Mouse (Mus musculus): Measurements from ENCODE around the gene Kctd17.

Kctd17 gene

DNA sequence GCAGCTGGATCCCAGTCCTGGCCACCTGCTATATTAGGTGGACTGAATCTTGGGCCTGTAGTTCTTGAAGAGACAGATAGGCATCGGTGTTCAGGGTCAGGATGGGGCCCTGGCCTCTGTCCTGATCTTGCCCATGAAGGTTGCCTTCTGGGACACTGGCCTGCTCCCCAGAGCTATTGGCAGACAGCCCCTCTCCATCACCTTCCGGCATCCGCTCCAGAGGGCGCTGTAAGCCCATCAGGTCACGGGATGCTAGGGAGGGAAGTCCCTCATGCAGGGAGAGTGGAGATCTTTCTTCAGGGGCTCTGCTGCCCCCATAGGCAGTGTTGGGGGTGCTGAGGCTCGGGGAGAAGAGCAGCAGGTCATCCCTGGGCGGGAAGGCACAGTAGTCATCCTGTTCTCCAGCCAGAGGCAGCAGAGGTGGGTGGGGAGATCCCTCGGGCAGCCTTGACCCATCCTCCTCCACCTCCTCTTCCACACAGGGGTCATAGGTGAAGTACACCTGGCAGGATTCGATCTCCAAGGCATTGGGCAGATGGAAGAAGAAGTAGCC lies 53.2 kb downstream of the Kctd17 start:
- DNase-seq (ENCODE audit: low spot score in 2 of 2): no peak

DNA sequence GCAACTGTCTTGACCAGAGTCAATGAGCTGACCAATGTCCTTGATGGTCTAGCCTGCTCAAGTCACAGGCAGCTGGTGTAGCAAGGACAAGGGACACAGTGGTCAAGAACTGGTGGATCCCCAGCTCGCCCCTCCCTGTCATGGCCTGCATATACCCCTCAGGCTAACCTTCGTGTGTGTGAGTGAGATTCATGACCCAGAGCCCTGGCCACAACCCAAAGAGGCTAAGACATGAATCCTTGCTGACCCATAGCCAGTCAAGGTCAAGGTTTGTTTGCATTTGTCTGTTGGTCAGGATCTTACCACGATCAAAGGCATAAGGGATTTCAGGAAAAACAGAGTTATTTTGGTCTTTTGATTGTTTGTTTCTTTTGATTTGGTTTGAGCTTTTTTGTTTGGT lies 54.2 kb downstream of the Kctd17 start:
- no peak for DNase-seq (ENCODE audit: low spot score in 2 of 2)

DNA sequence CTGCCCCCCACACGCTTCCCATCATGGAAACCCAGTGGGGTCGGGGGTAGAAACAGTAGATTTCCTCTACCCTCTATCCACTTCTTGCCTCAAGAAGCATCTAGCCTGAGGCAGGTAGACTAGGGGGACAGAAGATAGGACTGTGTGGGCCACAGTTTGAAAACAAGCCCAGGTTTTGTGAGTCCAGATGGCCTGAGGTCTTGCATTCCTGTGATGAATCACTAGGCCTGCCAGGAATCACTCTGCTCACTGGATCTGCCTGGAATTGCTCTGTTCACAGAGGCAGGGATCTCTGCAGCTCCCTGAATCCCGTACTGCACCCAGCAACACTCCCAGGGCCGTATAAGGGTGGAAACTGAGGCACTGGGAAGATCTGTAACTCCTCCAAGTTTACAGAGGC lies 54.9 kb downstream of the Kctd17 start:
- DNase-seq (ENCODE audit: low spot score in 2 of 2): no peak

DNA sequence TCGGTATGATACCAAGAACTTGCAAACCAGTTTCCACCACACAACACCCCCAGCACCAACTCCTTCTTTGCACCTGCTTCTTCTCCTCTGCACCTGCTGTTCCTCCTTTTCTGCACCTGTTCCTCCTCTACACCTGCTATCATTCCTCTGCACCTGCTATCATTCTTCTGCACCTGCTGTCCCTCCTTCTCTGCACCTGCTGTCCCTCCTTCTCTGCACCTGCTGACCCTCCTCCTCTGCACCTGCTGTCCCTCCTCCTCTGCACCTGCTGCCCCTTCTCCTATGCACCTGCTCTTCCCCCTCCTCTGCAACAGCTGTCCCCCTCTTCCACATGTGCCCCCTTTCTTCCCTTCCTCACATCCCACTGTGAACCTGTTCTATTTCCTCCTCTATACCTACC lies 58.2 kb downstream of the Kctd17 start:
- DNase-seq (ENCODE audit: low spot score in 2 of 2): no peak

DNA sequence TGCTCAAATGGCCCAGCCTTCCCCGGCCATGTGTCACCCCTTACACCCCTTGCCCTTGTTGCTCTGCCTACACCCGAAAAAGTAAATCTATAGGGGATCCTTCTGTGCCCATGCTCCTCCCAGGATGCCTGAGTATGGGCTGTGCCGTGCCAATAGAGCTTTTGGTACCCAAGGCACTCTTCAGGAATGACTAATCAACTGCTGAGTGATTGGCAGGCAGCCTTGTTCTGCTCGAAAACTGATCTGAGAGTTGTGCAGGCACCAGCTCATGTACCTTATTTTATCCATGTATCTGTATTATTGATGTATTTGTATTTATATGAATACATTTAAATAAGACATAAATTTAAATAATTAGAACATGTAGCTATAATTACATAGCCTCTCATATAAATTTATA lies 58.7 kb downstream of the Kctd17 start:
- no peak for DNase-seq (ENCODE audit: low spot score in 2 of 2)
